Mouse (Mus musculus): ENCODE measurements at regions not wholly inside any gene's neighbourhood (a gene's known extent, or its start where the extent isn't known, plus 50 kb on each side); places are given as distances from the start of the nearest gene placed in this dataset.

GRCm38 (mm10) chr12:28358737-28359333, 193.4 kb downstream of the Dcdc2c start:
- TF ChIP-seq POLR2A (IDR thresholded peaks at IDR 0.05; ENCODE audit: extremely low read depth, insufficient read depth, low read length) (no peak), CTCF (IDR thresholded peaks at IDR 0.05; ENCODE audit: extremely low read depth, insufficient read depth, low read length) (no peak)

All from cortical plate, adult 2 months (tissue).